Mouse (Mus musculus) forebrain, embryonic 15.5 days (tissue): ENCODE results near the gene Dyx1c1. TPM values are rescaled to one million over a fixed set of nuclear protein-coding genes. Genes with fewer than 3 reads are reported as not detected.

Source experiments
- ATAC-seq: fragments of 200-750 bp; cut with Nextera tagmentation; replicated peaks from 2 replicates; pipeline ENCODE4 v1.8.0; 2017; ENCODE audit warnings: mild to moderate bottlenecking, moderate TSS enrichment, moderate library complexity
- H3K27ac ChIP-seq: fragments of 300-500 bp; sonication (generic); replicated peaks from 2 replicates; pipeline ENCODE4 v1.5.1; 2015; ENCODE audit warnings: mild to moderate bottlenecking, inconsistent platforms
- H3K27me3 ChIP-seq: fragments of 300-500 bp; sonication (generic); 2 replicates; pipeline ENCODE4 v1.6.1; 2015; ENCODE audit warnings: inconsistent platforms
- H3K36me3 ChIP-seq: fragments of 300-500 bp; sonication (generic); 2 replicates; pipeline ENCODE4 v1.6.1; 2015; ENCODE audit warnings: mild to moderate bottlenecking, inconsistent platforms
- H3K4me1 ChIP-seq: fragments of 300-500 bp; sonication (generic); 2 replicates; pipeline ENCODE4 v1.6.1; 2015; ENCODE audit warnings: inconsistent platforms
- H3K4me2 ChIP-seq: fragments of 300-500 bp; sonication (generic); replicated peaks from 2 replicates; pipeline ENCODE4 v1.6.1; 2015; ENCODE audit warnings: mild to moderate bottlenecking, inconsistent platforms
- H3K4me3 ChIP-seq: fragments of 300-500 bp; sonication (generic); 2 replicates; pipeline ENCODE4 v1.5.1; 2015; ENCODE audit warnings: mild to moderate bottlenecking, inconsistent platforms
- H3K9ac ChIP-seq: fragments of 300-500 bp; sonication (generic); replicated peaks from 2 replicates; pipeline ENCODE4 v1.6.1; 2015; ENCODE audit warnings: mild to moderate bottlenecking, inconsistent platforms
- H3K9me3 ChIP-seq: fragments of 300-500 bp; sonication (generic); 2 replicates; pipeline ENCODE4 v1.6.1; 2016; ENCODE audit warnings: inconsistent platforms
- WGBS: fragments of 180-500 bp; shearing (Covaris S2); methylation state at CpG from one replicate; pipeline ENCODE4 v1.1.7; 2015; ENCODE audit warnings: mixed read lengths; 5-methylcytosine and 5-hydroxymethylcytosine counted together
- polyA plus RNA-seq: library from polyadenylated mRNA; unstranded; fragments of >200 nt; fragmentation: Nextera tagmentation; extraction: Ambion mirVana; gene quantifications from 2 replicates; pipeline ENCODE4 v1.2.1, GENCODE M21; 2015

Gene Dyx1c1
- polyA plus RNA-seq = 2.3 and 2.4 TPM in 2 replicates

DNA sequence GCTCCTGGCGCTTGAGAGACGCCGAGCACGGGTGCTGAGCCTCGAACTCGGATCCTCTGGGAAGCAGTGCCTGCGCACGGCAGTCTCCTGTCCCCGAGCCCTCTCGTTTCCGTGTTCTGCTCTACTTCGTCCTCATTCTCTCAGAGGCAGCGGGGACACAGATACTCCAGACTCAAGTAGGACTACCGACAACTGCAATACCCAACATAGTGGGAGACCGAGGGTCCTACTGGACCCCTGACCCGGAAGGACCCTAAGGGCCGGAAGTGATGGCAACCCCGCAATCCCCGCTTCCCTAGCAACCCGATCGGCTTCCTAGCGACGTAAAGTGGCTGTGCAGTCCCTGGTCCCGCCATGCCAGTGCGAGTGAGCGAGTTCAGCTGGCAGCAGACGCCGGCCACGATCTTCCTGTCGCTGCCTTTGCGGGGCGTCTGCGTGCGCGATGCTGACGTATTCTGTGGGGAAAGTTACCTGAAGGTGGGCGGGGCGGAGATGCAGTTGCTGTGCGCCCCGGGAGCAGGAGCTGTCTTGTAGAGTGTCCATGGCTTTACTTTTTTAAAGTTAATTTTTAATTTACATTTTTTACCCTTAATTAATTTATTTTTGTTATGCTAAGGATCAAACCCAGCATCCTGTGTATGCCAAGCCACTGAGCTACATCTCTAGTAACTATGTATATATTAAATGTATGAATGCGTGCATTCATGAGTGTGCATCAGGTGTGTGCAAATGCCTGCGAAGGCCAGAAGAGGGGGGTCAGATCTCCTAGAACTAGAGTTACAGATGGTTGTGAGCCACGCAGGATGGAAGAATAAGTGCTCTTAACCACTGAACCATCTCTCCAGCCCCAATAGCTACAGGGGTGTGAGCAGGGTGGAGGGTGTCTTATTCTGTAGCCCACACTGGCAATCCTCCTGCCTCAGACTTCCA, at the start of gene Dyx1c1, which contains the start of gene Gm44503:
Gene Dyx1c1, plus strand, starts transcription at position 265 of the 930 bp plus-strand sequence.
Gene Gm44503, plus strand, starts transcription at position 332 of the 930 bp plus-strand sequence.
- H3K4me1 ChIP-seq = peaks cover 12% of the 10 kb centered on the region
- H3K4me2 ChIP-seq = peak within 1 kb of the TSS; percentile 56
- H3K27me3 ChIP-seq = no peaks in the 10 kb centered on the region
- H3K9ac ChIP-seq = peak within 1 kb of the TSS; percentile 49
- no peaks in the 10 kb centered on the region for H3K36me3 ChIP-seq
- 1% methylated on average over 43 of the region's 43 CpGs for WGBS
- no peaks in the 10 kb centered on the region for H3K9me3 ChIP-seq
- H3K27ac ChIP-seq = peak within 1 kb of the TSS; percentile 63
- peak; percentile 95 for ATAC-seq
- H3K4me3 ChIP-seq = peak within 1 kb of the TSS; percentile 61

DNA sequence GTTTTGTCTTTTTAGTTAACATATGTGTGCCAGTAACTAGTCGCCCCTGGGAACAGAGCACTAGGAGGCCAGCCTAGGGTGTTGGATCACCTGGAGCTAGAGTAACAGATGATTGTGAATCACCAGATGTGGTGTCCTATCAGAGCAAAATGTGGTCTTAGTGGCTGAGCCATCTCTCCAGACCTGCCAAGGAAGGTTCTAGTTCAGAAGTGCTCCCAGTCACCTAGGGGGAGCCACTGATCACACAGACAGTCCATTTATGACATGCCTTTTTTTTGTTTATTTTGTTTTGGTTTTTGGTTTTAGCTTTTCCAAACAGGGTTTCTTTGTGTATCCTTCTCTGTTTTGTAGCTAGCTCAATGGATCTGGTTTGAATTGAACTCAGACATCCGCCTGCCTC, 47.2 kb upstream of the Dyx1c1 start:
- WGBS = 85% methylated on average over 2 of the region's 2 CpGs
- Histone ChIP-seq H3K27ac (no peak overlapping the region), H3K4me1 (peaks cover 5% of the 10 kb centered on the region; the same call in 1 of the 2 replicates), H3K36me3 (no peaks in the 10 kb centered on the region), H3K27me3 (no peaks in the 10 kb centered on the region), H3K4me2 (no peak overlapping the region), H3K9me3 (no peaks in the 10 kb centered on the region), H3K9ac (no peak overlapping the region), H3K4me3 (no peak overlapping the region)
- no peak for ATAC-seq

DNA sequence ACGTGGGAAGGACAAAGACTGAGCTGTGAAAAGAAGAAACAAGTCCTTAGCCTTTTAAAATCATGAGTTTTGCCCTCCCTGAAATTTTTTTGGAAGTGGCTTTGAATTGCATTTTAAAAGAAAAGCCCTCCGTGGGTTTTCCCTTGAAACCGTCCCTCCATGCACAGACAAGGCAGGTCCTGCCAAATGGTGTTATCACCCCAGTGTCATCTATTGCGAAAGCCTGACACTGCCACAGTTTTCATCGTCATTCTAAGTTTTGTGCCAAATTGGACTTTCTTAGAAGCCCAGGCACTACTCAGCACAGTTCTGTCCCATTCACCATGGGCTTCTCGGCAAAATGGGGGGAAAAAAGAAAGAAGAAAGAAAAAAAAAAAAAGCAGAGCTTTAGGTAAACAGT, 45.0 kb upstream of the Dyx1c1 start:
- H3K27ac ChIP-seq = no peak overlapping the region
- 64% methylated on average over 6 of the region's 6 CpGs for WGBS
- H3K9ac ChIP-seq = no peak overlapping the region
- no peaks in the 10 kb centered on the region for H3K27me3 ChIP-seq
- no peak for ATAC-seq
- no peaks in the 10 kb centered on the region for H3K9me3 ChIP-seq
- H3K4me2 ChIP-seq = no peak overlapping the region
- no peak overlapping the region for H3K4me3 ChIP-seq
- no peaks in the 10 kb centered on the region for H3K4me1 ChIP-seq
- H3K36me3 ChIP-seq = no peaks in the 10 kb centered on the region

DNA sequence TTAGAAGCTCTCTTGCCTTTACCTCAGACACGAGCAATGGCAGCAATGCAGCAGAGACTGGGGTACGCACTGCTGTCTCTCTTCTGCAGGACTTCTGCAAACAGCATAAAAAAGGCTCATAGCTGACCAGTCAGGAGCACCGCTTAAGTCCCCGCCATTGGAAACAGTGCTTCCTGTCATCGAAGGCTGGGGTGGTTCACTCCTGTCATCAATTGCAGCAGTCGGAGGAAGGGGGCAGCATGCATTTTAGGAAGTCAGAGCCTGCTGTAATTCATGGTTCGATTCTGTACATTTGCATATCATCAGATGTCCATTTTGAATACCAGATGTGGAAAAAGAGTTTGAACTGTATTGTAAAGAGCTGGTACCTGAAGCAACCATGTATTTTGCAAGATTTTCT, 42.9 kb upstream of the Dyx1c1 start:
- Histone ChIP-seq H3K27me3 (no peaks in the 10 kb centered on the region), H3K4me3 (no peak overlapping the region), H3K27ac (no peak overlapping the region), H3K4me2 (no peak overlapping the region), H3K4me1 (no peaks in the 10 kb centered on the region), H3K9me3 (no peaks in the 10 kb centered on the region), H3K9ac (no peak overlapping the region), H3K36me3 (no peaks in the 10 kb centered on the region)
- 71% methylated on average over 7 of the region's 7 CpGs for WGBS
- ATAC-seq = no peak

DNA sequence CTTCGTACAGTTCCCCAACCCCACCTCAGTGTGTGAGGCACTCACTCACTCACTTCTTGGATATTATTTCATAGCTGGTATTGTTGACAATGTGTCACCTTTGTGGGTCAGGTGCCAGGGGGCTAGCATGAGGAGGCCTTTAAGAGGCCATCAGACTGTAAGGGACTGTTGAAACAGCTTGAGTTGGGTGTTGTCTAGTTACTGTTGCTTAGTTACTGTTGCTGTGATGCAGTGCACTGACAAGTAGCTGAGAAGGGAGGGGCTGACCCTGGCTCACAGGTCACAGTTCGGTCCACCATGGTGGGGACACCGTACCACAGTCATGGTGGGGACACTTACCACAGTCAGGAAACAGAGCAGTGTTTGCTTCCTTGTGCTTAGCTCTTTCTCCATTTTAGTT, 35.5 kb upstream of the Dyx1c1 start:
- peaks cover 27% of the 10 kb centered on the region for H3K4me1 ChIP-seq
- no peak overlapping the region for H3K9ac ChIP-seq
- no peak overlapping the region for H3K4me3 ChIP-seq
- WGBS = 87% methylated on average over 3 of the region's 3 CpGs
- H3K27me3 ChIP-seq = no peaks in the 10 kb centered on the region
- no peak overlapping the region for H3K27ac ChIP-seq
- no peaks in the 10 kb centered on the region for H3K9me3 ChIP-seq
- H3K36me3 ChIP-seq = no peaks in the 10 kb centered on the region
- ATAC-seq = no peak
- H3K4me2 ChIP-seq = no peak overlapping the region

DNA sequence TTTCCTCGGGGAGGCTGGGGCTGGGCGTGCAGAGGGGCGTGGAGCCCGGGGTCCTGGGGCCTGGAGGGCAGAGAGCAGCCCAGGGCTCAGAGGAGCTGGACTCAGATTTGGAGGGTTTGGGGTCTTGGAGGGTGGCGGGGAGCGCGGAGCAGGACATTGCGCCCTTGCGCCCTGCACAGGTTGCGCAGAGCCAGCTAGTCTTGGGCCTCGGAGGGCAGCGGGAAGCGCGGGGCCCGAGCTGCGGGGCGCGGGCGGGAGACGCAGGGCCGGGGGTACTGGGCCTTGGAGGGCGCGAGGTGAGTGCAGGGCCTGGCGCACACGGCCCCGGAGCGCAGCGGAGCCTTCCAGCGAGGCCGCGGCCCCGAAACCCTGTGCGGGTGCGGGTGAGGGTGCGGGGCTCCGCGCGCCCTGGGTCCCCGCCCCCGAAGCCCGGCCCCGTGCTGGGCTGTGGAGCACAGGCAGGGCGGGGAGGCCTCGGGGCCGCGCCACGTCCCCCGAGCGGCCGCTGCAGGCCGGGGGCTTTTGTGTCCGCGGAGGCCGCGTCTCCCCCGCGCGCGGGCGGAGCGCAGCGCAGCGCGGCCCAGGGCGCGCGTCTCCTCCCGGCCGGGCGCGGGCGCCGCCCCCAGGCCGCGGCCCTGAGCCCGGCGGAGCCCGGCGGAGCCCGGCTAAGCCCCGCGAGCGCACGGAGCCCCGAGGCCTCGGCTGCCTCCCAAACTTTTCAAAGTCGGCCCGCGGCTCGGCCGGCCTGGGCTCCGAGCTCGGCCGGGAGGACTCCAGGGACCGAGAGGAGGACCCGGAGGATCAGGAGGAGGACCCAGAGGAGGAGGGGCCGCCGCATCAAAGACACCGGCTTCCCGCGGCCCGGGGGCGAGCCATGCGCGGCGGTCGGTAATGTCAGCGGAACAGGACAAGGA, 33.3 kb upstream of the Dyx1c1 start, which contains the start of gene Pygo1:
Gene Pygo1, plus strand, starts transcription at position 625 of the 914 bp plus-strand sequence.
- Histone ChIP-seq H3K4me3 (peak within 1 kb of the TSS; percentile 78), H3K9me3 (no peaks in the 10 kb centered on the region), H3K36me3 (no peaks in the 10 kb centered on the region), H3K27ac (peak within 1 kb of the TSS; percentile 90), H3K9ac (peak within 1 kb of the TSS; percentile 93), H3K4me2 (peak within 1 kb of the TSS; percentile 92), H3K27me3 (no peaks in the 10 kb centered on the region), H3K4me1 (peaks cover 27% of the 10 kb centered on the region)
- WGBS = under 1% methylated on average over 67 of the region's 108 CpGs
- peak; percentile 86 for ATAC-seq

DNA sequence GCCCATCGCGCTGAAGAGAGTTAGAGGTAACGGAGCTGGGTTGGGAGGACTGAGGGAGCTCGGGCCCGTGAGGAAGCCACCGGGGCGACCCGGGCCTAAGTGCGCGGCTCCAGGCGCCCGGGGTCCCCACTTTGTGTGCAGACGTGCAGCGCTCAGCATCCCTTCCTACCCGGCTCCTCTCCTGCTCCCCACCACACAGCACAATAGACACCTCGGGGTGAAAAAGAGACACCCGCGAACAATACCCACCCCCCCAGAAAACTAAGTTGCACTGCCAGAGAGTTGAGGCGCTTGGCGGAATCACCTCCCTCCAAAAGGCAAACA, 32.7 kb upstream of the Dyx1c1 start:
- Histone ChIP-seq H3K27me3 (no peaks in the 10 kb centered on the region), H3K36me3 (no peaks in the 10 kb centered on the region), H3K4me1 (peaks cover 27% of the 10 kb centered on the region), H3K9me3 (no peaks in the 10 kb centered on the region), H3K9ac (peak overlapping the region; percentile 93), H3K4me3 (peak overlapping the region; percentile 78), H3K4me2 (peak overlapping the region; percentile 92), H3K27ac (peak overlapping the region; percentile 90)
- WGBS = under 1% methylated on average over 20 of the region's 20 CpGs
- ATAC-seq = peak; percentile 79

DNA sequence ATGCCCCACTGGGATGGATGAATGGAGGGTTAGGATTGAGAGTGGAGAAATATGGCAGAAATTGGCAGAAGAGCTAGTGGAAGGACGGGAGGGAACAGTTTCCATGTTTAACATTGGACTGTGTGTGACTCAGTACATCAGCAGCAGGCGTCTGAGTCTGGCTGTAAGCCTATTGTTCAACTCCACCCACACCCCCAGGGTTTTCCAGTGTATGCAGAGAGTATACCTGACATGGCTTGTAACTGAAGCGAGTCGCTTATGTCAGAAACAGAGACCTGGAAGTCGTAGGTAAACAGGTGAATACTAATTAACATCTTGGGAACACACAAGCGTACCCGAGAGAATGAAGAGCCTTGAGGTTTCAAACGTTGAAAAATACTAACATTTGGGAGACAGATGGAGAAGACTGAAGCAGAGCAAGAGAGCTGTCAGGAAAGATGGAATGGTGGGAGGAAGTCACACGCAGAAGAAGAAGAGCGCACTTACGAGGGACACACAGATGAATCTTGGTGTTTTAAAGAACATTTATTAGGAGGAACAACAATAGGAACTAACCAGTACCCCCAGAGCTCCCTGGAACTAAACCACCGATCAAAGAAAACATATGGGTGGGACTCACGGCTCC, 27.3 kb upstream of the Dyx1c1 start:
- H3K4me1 ChIP-seq = peaks cover 18% of the 10 kb centered on the region
- 72% methylated on average over 13 of the region's 13 CpGs for WGBS
- no peak overlapping the region for H3K9ac ChIP-seq
- 0 out of 2 replicates have a peak, but pooled peaks cover 3% of the 10 kb centered on the region for H3K36me3 ChIP-seq
- H3K27ac ChIP-seq = peak overlapping the region; percentile 57
- H3K27me3 ChIP-seq = no peaks in the 10 kb centered on the region
- no peaks in the 10 kb centered on the region for H3K9me3 ChIP-seq
- H3K4me2 ChIP-seq = no peak overlapping the region
- ATAC-seq = no peak
- H3K4me3 ChIP-seq = no peak overlapping the region

DNA sequence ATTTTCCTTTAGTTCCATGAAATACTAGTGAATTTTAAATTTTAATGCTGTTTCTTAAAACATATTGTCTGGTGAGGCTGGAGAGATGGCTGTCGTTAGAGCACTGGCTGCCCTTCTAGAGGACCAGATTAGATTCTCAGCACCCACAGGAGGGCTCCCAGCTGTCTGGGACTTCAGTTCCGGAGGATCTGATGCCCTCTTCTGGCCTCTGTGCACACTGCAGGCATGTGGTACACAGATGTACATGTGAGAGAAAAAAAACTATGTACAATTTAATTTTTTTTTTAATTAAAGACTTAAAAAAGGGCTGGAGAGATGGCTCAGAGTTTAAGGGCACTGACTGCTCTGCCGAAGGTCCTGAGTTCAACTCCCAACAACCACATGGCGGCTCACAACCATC, 23.3 kb upstream of the Dyx1c1 start:
- ATAC-seq = no peak
- Histone ChIP-seq H3K9ac (no peak overlapping the region), H3K9me3 (no peaks in the 10 kb centered on the region), H3K36me3 (0 out of 2 replicates have a peak, but pooled peaks cover 3% of the 10 kb centered on the region), H3K4me2 (no peak overlapping the region), H3K4me3 (no peak overlapping the region), H3K27me3 (no peaks in the 10 kb centered on the region), H3K4me1 (no peaks in the 10 kb centered on the region), H3K27ac (no peak overlapping the region)
- WGBS = 87% methylated on average over 4 of the region's 4 CpGs

DNA sequence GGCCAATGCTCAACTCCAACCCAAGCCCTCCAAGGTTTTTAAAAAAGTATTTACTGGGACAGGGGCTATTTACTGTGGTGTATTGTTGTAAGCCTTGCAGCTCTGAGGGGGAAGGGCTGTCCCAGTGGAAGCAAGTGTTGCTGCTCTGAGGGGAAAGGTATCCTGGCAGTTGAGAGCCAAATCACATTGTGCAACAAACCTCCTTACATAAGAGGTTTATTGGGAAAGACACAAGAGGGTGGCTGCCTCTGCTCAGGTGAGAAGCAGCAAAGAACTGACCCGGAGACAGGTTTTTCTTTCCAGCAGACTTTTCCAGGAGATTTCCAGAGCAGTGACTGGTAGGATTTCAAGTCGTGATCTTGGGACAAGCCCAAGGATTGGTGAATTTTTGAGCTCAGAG, 22.3 kb upstream of the Dyx1c1 start:
- 0 out of 2 replicates have a peak, but pooled peaks cover 3% of the 10 kb centered on the region for H3K36me3 ChIP-seq
- no peak for ATAC-seq
- 74% methylated on average over 2 of the region's 2 CpGs for WGBS
- no peaks in the 10 kb centered on the region for H3K4me1 ChIP-seq
- no peak overlapping the region for H3K9ac ChIP-seq
- no peak overlapping the region for H3K4me3 ChIP-seq
- no peaks in the 10 kb centered on the region for H3K9me3 ChIP-seq
- H3K27me3 ChIP-seq = no peaks in the 10 kb centered on the region
- H3K4me2 ChIP-seq = no peak overlapping the region
- H3K27ac ChIP-seq = no peak overlapping the region

DNA sequence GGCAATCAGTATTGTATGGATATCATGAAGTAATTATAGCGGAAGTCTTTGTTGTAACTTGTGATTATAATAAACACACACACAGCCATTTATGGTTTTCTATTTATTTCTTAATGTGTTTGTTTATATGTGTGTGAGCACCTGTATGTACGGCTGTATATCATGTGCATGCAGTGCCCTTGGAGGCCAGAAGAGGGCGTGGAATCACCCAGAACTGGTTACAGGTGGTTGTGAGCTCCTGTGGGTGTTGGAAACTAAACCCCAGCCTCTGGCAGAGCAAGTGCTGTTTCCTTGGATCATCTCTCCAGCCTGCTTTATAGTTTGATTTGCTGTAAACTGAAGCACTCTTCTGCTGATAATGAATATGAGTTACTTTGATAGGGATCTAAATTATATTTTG, 15.2 kb upstream of the Dyx1c1 start:
- Histone ChIP-seq H3K9me3 (no peaks in the 10 kb centered on the region), H3K4me2 (no peak overlapping the region), H3K36me3 (peaks cover 26% of the 10 kb centered on the region), H3K4me3 (no peak overlapping the region), H3K27ac (no peak overlapping the region), H3K4me1 (no peaks in the 10 kb centered on the region), H3K9ac (no peak overlapping the region), H3K27me3 (no peaks in the 10 kb centered on the region)
- 63% methylated on average over 3 of the region's 3 CpGs for WGBS
- no peak for ATAC-seq
